Mouse (Mus musculus) E14TG2a.4 (cell line): ENCODE data around the gene Wfikkn1.

Source experiments
- CTCF ChIP-seq: conservative IDR thresholded peaks from 2 replicates; pipeline ENCODE4 v1.5.1; 2014; ENCODE audit warnings: low read length
- POU5F1 ChIP-seq: IDR thresholded peaks from 2 replicates; pipeline ENCODE4 v1.6.1; 2014; ENCODE audit warnings: low read length, borderline replicate concordance

DNA sequence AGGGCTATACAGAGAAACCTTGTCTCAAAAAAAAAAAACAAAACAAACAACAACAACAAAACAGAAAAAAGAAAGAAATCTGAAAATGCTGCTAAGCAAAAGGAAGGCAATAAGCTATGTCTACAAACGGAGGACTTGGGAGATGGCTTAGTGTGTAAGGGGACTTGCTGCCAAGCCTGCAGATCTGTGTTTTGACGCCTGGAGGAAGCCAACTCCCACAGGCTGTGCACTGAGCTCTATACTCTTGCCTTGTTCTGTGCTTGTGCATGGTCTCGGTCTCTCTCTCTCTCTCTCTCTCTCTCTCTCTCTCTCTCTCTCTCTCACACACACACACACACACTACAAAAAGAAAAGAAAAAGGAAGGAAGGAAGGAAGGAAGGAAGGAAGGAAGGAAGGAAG lies 8.2 kb upstream of the Wfikkn1 start:
- no peak for TF ChIP-seq POU5F1
- no peak for TF ChIP-seq CTCF
